Mouse (Mus musculus): ENCODE measurements around the gene Zfp750.

DNA sequence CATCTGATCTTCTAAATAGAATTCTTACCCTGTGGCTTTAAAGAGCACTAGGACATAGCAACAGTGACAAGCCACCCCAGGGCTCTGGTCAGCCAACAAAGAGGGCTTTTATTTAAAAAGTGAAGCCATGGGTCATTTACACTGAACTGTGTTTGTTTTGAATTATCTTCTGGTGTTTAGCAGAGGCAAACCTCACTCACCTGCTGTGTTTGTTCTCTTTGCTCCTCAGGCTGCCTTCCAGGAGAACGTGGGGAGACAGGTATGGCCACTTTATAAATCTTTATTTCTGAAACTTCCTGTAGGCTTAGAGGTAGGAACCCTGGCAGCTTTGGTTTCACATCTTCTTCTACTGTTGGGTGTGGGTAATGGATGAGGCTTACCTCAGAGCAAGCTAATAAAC is 37.6 kb upstream of the Zfp750 start:
- no peak for TF ChIP-seq MYOD1 (IDR thresholded peaks at IDR 0.05; ENCODE audit: control insufficient read depth, insufficient read length, low read depth)
- no peak for TF ChIP-seq CTCF (IDR thresholded peaks at IDR 0.05; ENCODE audit: control insufficient read depth, insufficient read depth, insufficient read length)
- TF ChIP-seq MAX (IDR thresholded peaks at IDR 0.05), result no peak
- TF ChIP-seq USF1 (IDR thresholded peaks at IDR 0.05; ENCODE audit: low read depth), result no peak
- TF ChIP-seq MYOG (IDR thresholded peaks at IDR 0.05; ENCODE audit: control insufficient read depth, extremely low read depth, insufficient read length), result no peak
- no peak for TF ChIP-seq CEBPB (IDR thresholded peaks at IDR 0.05; ENCODE audit: low read depth)
